Mouse (Mus musculus) erythroblast, adult 5-6 weeks (primary cell): ENCODE results near the gene Pard6a. TPM values are rescaled to one million over a fixed set of nuclear protein-coding genes. Genes with fewer than 3 reads are reported as not detected.

Experiments used
- ATAC-seq: replicated peaks from 2 replicates; pipeline ENCODE4 v1.8.0; 2016; ENCODE audit warnings: moderate number of reproducible peaks, mild to moderate bottlenecking, moderate TSS enrichment, inconsistent platforms; ENCODE audit not compliant: poor library complexity, low FRiP score, severe bottlenecking
- total RNA-seq, 2 experiments: library from RNA; stranded (forward) in 1 of 2; stranded (reverse) in 1 of 2; fragments of 150-400 nt in 1 of 2; fragments of 200-764, 138-1000 nt in 1 of 2; gene quantifications; 2 replicates each; pipeline versions ENCODE4 v1.2.3 to v1.2.4; 2015 to 2017; ENCODE audit warnings: low replicate concordance in 2 of 2

Gene Pard6a
- total RNA-seq, 2 experiments from 2014 or later, result 1.5 TPM; not detected in 1

DNA sequence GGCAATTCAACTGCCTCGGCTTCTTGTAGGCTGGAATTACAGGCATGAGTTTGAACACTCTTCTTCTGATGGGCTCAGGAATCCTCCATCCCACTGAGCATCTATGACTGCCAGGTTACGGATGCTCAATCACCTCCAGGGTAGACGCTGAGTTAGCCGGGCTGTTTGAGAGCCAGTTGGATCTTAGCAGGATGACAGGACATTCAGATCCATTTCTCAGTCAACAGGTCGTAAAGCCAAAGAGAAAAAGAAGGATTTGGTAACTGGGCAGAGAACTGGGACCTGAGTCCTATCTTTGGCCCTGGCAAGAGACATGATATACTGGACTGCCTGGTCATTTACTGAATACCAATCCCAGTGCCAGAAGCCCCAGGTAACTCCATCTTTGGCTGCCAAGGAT, 38.3 kb downstream of the Pard6a start:
- ATAC-seq, result no peak

GRCm38 (mm10) chr8:105743301-105743700, 42.4 kb downstream of the Pard6a start:
- no peak for ATAC-seq

GRCm38 (mm10) chr8:105750606-105751005, 49.7 kb downstream of the Pard6a start:
- no peak for ATAC-seq

Other genes with a start within 250 kb of the Pard6a start
- gene Tppp3, start 229.6 kb upstream of the Pard6a start, total RNA-seq (2015; ENCODE audit: low replicate concordance), result not detected in 2 replicates
- gene Tppp3, start 229.6 kb upstream of the Pard6a start, total RNA-seq (2017; ENCODE audit: low replicate concordance), result not detected in 2 replicates
- not detected in 2 replicates for gene Zdhhc1, start 204.2 kb upstream of the Pard6a start, total RNA-seq (2015; ENCODE audit: low replicate concordance)
- 0.17 and 0.42 TPM in 2 replicates for gene Zdhhc1, start 204.2 kb upstream of the Pard6a start, total RNA-seq (2017; ENCODE audit: low replicate concordance)
- gene Hsd11b2, start 182.4 kb upstream of the Pard6a start, total RNA-seq (2015; ENCODE audit: low replicate concordance), result 2.3 TPM in 1 of 2 replicates, not detected in the other
- not detected in 2 replicates for gene Hsd11b2, start 182.4 kb upstream of the Pard6a start, total RNA-seq (2017; ENCODE audit: low replicate concordance)
- 72.8 and 90.9 TPM in 2 replicates for gene Atp6v0d1, start 135.1 kb upstream of the Pard6a start, total RNA-seq (2015; ENCODE audit: low replicate concordance)
- 46.0 and 50.9 TPM in 2 replicates for gene Atp6v0d1, start 135.1 kb upstream of the Pard6a start, total RNA-seq (2017; ENCODE audit: low replicate concordance)
- 16.3 and 17.6 TPM in 2 replicates for gene Ripor1, start 95.9 kb upstream of the Pard6a start, total RNA-seq (2015; ENCODE audit: low replicate concordance)
- gene Ripor1, start 95.9 kb upstream of the Pard6a start, total RNA-seq (2017; ENCODE audit: low replicate concordance), result 1.7 and 2.6 TPM in 2 replicates
- 51.6 and 81.5 TPM in 2 replicates for gene Ctcf, start 64.6 kb upstream of the Pard6a start, total RNA-seq (2015; ENCODE audit: low replicate concordance)
- 68.8 and 99.5 TPM in 2 replicates for gene Ctcf, start 64.6 kb upstream of the Pard6a start, total RNA-seq (2017; ENCODE audit: low replicate concordance)
- not detected in 2 replicates for gene Agrp, start 63.8 kb upstream of the Pard6a start, total RNA-seq (2015; ENCODE audit: low replicate concordance)
- not detected in 2 replicates for gene Agrp, start 63.8 kb upstream of the Pard6a start, total RNA-seq (2017; ENCODE audit: low replicate concordance)
- 3.1 TPM in 2 replicates for gene Carmil2, start 14.9 kb upstream of the Pard6a start, total RNA-seq (2015; ENCODE audit: low replicate concordance)
- gene Carmil2, start 14.9 kb upstream of the Pard6a start, total RNA-seq (2017; ENCODE audit: low replicate concordance), result 2.5 and 3.5 TPM in 2 replicates
- gene Acd, start within 50 bp of the Pard6a start, total RNA-seq (2015; ENCODE audit: low replicate concordance), result 7.1 and 12.5 TPM in 2 replicates
- 1.7 and 7.8 TPM in 2 replicates for gene Acd, start within 50 bp of the Pard6a start, total RNA-seq (2017; ENCODE audit: low replicate concordance)
- gene 4933405L10Rik, start 6.5 kb downstream of the Pard6a start, total RNA-seq (2015; ENCODE audit: low replicate concordance), result not detected in 2 replicates
- gene 4933405L10Rik, start 6.5 kb downstream of the Pard6a start, total RNA-seq (2017; ENCODE audit: low replicate concordance), result not detected in 2 replicates
- gene Enkd1, start 7.1 kb downstream of the Pard6a start, total RNA-seq (2015; ENCODE audit: low replicate concordance), result 2.1 and 2.5 TPM in 2 replicates
- gene Enkd1, start 7.1 kb downstream of the Pard6a start, total RNA-seq (2017; ENCODE audit: low replicate concordance), result 2.7 and 7.0 TPM in 2 replicates
- gene Gfod2, start 57.5 kb downstream of the Pard6a start, total RNA-seq (2015; ENCODE audit: low replicate concordance), result 0.21 and 0.38 TPM in 2 replicates
- 0.51 TPM in 1 of 2 replicates, not detected in the other for gene Gfod2, start 57.5 kb downstream of the Pard6a start, total RNA-seq (2017; ENCODE audit: low replicate concordance)
- 514 and 565 TPM in 2 replicates for gene Ranbp10, start 126.2 kb downstream of the Pard6a start, total RNA-seq (2015; ENCODE audit: low replicate concordance)
- gene Ranbp10, start 126.2 kb downstream of the Pard6a start, total RNA-seq (2017; ENCODE audit: low replicate concordance), result 620 and 633 TPM in 2 replicates
- 1.0 and 1.2 TPM in 2 replicates for gene Tsnaxip1, start 126.6 kb downstream of the Pard6a start, total RNA-seq (2015; ENCODE audit: low replicate concordance)
- gene Tsnaxip1, start 126.6 kb downstream of the Pard6a start, total RNA-seq (2017; ENCODE audit: low replicate concordance), result 2.5 and 3.2 TPM in 2 replicates
- 13.1 and 15.9 TPM in 2 replicates for gene Cenpt, start 152.1 kb downstream of the Pard6a start, total RNA-seq (2015; ENCODE audit: low replicate concordance)
- 9.6 and 11.3 TPM in 2 replicates for gene Cenpt, start 152.1 kb downstream of the Pard6a start, total RNA-seq (2017; ENCODE audit: low replicate concordance)
- gene Thap11, start 154.0 kb downstream of the Pard6a start, total RNA-seq (2015; ENCODE audit: low replicate concordance), result 6.3 and 16.3 TPM in 2 replicates
- gene Thap11, start 154.0 kb downstream of the Pard6a start, total RNA-seq (2017; ENCODE audit: low replicate concordance), result 7.1 and 8.3 TPM in 2 replicates
- gene Nutf2, start 159.4 kb downstream of the Pard6a start, total RNA-seq (2015; ENCODE audit: low replicate concordance), result 48.1 and 55.3 TPM in 2 replicates
- 5.7 and 8.9 TPM in 2 replicates for gene Nutf2, start 159.4 kb downstream of the Pard6a start, total RNA-seq (2017; ENCODE audit: low replicate concordance)
- 4.0 and 9.2 TPM in 2 replicates for gene Edc4, start 179.7 kb downstream of the Pard6a start, total RNA-seq (2015; ENCODE audit: low replicate concordance)
- 12.4 and 17.6 TPM in 2 replicates for gene Edc4, start 179.7 kb downstream of the Pard6a start, total RNA-seq (2017; ENCODE audit: low replicate concordance)
- gene Nrn1l, start 192.4 kb downstream of the Pard6a start, total RNA-seq (2015; ENCODE audit: low replicate concordance), result not detected in 2 replicates
- not detected in 2 replicates for gene Nrn1l, start 192.4 kb downstream of the Pard6a start, total RNA-seq (2017; ENCODE audit: low replicate concordance)
- 6.3 TPM in 2 replicates for gene Pskh1, start 199.3 kb downstream of the Pard6a start, total RNA-seq (2015; ENCODE audit: low replicate concordance)
- 6.1 and 6.7 TPM in 2 replicates for gene Pskh1, start 199.3 kb downstream of the Pard6a start, total RNA-seq (2017; ENCODE audit: low replicate concordance)
- gene Ctrl, start 232.7 kb downstream of the Pard6a start, total RNA-seq (2015; ENCODE audit: low replicate concordance), result not detected in 2 replicates
- gene Ctrl, start 232.7 kb downstream of the Pard6a start, total RNA-seq (2017; ENCODE audit: low replicate concordance), result not detected in 2 replicates
- 22.9 and 51.4 TPM in 2 replicates for gene Psmb10, start 237.3 kb downstream of the Pard6a start, total RNA-seq (2015; ENCODE audit: low replicate concordance)
- 7.2 and 13.2 TPM in 2 replicates for gene Psmb10, start 237.3 kb downstream of the Pard6a start, total RNA-seq (2017; ENCODE audit: low replicate concordance)
- 1.3 TPM in 1 of 2 replicates, not detected in the other for gene Lcat, start 242.2 kb downstream of the Pard6a start, total RNA-seq (2015; ENCODE audit: low replicate concordance)
- not detected in 2 replicates for gene Lcat, start 242.2 kb downstream of the Pard6a start, total RNA-seq (2017; ENCODE audit: low replicate concordance)